Mouse (Mus musculus) intestine, embryonic 16.5 days (tissue): ENCODE measurements around the gene Txk. TPM values are rescaled to one million over a fixed set of nuclear protein-coding genes. Genes with fewer than 3 reads are reported as not detected.

Experiments
- ATAC-seq: fragments of 200-750 bp; cut with Nextera tagmentation; 2 replicates; pipeline ENCODE4 v1.8.0; 2017; ENCODE audit warnings: moderate TSS enrichment, moderate library complexity
- H3K27ac ChIP-seq: fragments of 300-500 bp; sonication (generic); 2 replicates; pipeline ENCODE4 v1.5.1; 2014; ENCODE audit warnings: mild to moderate bottlenecking, low read length
- H3K27me3 ChIP-seq: fragments of 300-500 bp; sonication (generic); replicated peaks from 2 replicates; pipeline ENCODE4 v1.6.1; 2014; ENCODE audit warnings: low read length, control low read depth, mixed read lengths; ENCODE audit not compliant: control insufficient read depth, insufficient read depth
- H3K36me3 ChIP-seq: fragments of 300-500 bp; sonication (generic); 2 replicates; pipeline ENCODE4 v1.6.1; 2014; ENCODE audit warnings: low read length, control low read depth; ENCODE audit not compliant: control insufficient read depth, insufficient read depth
- H3K4me1 ChIP-seq: fragments of 300-500 bp; sonication (generic); 2 replicates; pipeline ENCODE4 v1.6.1; 2014; ENCODE audit warnings: low read length, control low read depth, mixed read lengths; ENCODE audit not compliant: control insufficient read depth, insufficient read depth
- H3K4me2 ChIP-seq: fragments of 300-500 bp; sonication (generic); 2 replicates; pipeline ENCODE4 v1.6.1; 2014; ENCODE audit warnings: low read depth, low read length, control low read depth
- H3K4me3 ChIP-seq: fragments of 300-500 bp; sonication (generic); 2 replicates; pipeline ENCODE4 v1.5.1; 2014; ENCODE audit warnings: mild to moderate bottlenecking, low read length
- H3K9ac ChIP-seq: fragments of 300-500 bp; sonication (generic); 2 replicates; pipeline ENCODE4 v1.6.1; 2014; ENCODE audit warnings: low read depth, low read length
- H3K9me3 ChIP-seq: fragments of 300-500 bp; sonication (generic); 2 replicates; pipeline ENCODE4 v1.6.1; 2016; ENCODE audit warnings: low read length, control low read depth; ENCODE audit not compliant: control insufficient read depth
- WGBS: fragments of 180-500 bp; shearing (Covaris S2); extraction: QIAGEN DNeasy Blood & Tissue Kit; methylation state at CpG from one replicate; pipeline ENCODE4 v1.1.7; 2014; 5-methylcytosine and 5-hydroxymethylcytosine counted together
- polyA plus RNA-seq: library from polyadenylated mRNA; unstranded; fragments of >200 nt; fragmentation: Nextera tagmentation; extraction: Ambion mirVana; gene quantifications from 2 replicates; pipeline ENCODE4 v1.2.1, GENCODE M21; 2015

Gene Txk
- polyA plus RNA-seq, 1 experiment from 2014 or later, result 0.48 TPM

DNA sequence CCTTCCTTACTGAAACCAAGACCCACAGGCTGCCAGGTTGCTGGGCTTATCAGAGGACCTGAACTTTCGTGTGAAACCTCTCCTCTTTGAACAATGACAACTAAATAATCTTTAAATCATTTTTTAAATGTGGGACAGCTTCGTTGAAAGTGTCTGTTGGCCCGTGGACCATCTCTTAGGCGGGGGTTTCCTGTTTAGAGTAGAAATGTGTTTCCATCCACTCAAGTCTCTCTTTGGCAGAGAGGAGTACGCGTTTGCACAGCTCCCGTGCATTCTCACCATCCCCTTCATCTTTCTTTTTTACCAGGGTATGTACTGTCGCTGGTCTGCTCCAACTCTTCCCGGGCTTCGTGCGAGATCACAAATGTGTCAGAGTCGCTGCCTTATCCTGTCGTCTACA lies 94.2 kb downstream of the Txk start:
- no peaks in the 10 kb centered on the region for H3K36me3 ChIP-seq
- H3K9ac ChIP-seq, result no peak overlapping the region
- H3K9me3 ChIP-seq, result no peaks in the 10 kb centered on the region
- no peak for ATAC-seq
- H3K4me2 ChIP-seq, result no peak overlapping the region
- H3K27ac ChIP-seq, result no peak overlapping the region
- H3K27me3 ChIP-seq, result no peaks in the 10 kb centered on the region
- 73% methylated on average over 13 of the region's 13 CpGs for WGBS
- H3K4me1 ChIP-seq, result peaks cover 12% of the 10 kb centered on the region; the same call in 1 of the 2 replicates
- no peak overlapping the region for H3K4me3 ChIP-seq

DNA sequence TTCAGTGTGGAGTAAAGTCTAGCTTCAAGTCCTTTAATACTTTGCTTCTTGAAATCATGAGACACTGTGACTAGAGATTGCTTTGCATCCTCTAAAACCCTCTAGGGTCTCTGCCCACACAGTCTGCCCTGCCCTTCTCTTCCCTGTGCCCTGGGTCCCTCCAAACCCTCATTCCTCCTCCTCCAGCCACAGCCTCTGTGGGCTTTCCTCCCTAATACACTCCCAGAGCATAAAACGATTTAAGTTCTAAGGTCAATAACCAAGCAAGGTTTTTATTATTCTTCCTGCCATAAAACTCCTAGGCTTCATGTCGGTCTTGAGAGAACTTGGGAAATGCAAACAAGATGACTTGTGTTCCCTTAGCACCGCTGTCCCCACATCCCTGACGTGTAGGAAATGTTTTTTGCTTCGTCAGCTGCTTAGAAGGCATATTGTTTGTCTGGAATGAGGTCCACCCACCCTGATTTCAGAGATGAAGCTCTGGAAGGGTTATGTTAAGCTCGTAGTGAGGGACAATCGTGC lies 96.2 kb downstream of the Txk start:
- Histone ChIP-seq H3K9ac (no peak overlapping the region), H3K4me2 (peak overlapping the region; percentile 39), H3K27me3 (no peaks in the 10 kb centered on the region), H3K36me3 (no peaks in the 10 kb centered on the region), H3K27ac (peak overlapping the region; percentile 56), H3K9me3 (no peaks in the 10 kb centered on the region), H3K4me1 (peaks cover 12% of the 10 kb centered on the region; the same call in 1 of the 2 replicates), H3K4me3 (peak overlapping the region; percentile 28)
- 34% methylated on average over 7 of the region's 7 CpGs for WGBS
- peak; percentile 89 for ATAC-seq

DNA sequence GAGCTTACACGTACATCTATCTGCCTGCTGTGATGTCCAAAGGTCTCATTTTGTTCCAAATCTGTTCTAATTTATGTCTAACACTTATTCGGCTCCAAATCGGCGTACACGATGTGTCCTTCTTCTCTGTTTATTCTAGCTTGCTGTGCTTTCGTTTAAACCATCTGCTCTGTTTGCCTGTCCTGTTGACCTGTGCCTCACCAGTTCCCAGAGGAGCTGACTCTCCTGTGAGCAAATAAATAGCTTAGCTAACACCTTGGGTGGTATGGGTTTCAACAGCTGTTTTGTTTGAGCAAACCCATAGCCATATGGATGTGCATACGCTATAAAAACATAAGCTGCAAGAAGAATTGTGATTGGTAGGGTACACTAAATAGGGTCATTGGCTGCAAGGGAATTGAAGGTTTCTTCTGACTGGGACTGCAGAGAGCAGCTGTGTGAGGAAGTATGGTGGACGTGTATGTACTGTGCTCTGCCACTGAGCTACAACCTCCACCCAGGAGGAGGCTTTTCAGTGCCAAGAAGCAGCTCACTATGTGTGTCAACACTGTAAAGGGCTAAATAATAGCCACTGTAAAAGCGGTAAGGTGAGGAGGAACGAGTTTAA lies 99.4 kb downstream of the Txk start:
- Histone ChIP-seq H3K9me3 (no peaks in the 10 kb centered on the region), H3K27me3 (no peaks in the 10 kb centered on the region), H3K4me2 (no peak overlapping the region), H3K27ac (no peak overlapping the region), H3K9ac (no peak overlapping the region), H3K36me3 (no peaks in the 10 kb centered on the region), H3K4me3 (no peak overlapping the region), H3K4me1 (0 out of 2 replicates have a peak, but pooled peaks cover 5% of the 10 kb centered on the region)
- no peak for ATAC-seq
- WGBS, result 53% methylated on average over 10 of the region's 10 CpGs

DNA sequence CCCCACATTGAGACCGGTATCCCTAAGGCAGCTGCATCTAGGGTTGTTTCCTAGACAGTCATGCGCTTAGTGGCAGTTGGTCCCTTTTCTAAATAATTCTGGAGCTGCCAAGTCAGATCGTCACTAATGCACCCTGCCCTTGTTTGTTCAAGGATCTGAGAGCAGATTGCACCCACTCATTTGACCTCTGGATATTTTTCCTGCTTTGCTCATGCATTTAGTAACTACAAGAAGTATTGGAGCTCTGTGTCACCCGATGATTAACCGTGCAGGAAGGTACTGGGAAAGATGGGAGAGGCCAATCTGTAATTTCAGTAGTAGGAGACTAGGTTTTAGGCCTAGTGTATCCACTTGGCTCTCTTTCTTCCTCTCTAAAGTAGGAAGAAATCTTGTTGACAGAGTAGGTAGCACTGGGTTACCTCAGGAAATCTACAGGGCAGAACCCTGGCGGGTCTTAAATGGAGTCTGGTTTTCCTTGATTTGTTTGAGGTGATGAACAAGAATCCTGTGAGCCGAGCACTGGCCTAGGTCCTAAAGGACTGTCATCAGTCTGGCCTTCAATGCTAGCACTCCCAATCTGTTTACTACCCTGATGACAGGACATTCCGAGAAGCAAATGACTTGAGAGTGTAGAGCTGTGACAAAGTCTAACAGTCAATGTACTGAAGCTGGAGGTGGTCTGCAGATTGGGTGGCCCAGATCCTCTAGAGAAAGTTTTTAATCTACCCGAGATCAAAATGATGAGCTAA lies 103.4 kb downstream of the Txk start:
- H3K4me3 ChIP-seq, result peak overlapping the region; percentile 65
- peak overlapping the region; percentile 84 for H3K4me2 ChIP-seq
- no peaks in the 10 kb centered on the region for H3K9me3 ChIP-seq
- H3K27ac ChIP-seq, result peak overlapping the region; percentile 80; the same call in 1 of the 2 replicates
- peak; percentile 8; the same call in 1 of the 2 replicates for ATAC-seq
- WGBS, result 60% methylated on average over 9 of the region's 9 CpGs
- H3K36me3 ChIP-seq, result no peaks in the 10 kb centered on the region
- H3K27me3 ChIP-seq, result no peaks in the 10 kb centered on the region
- H3K4me1 ChIP-seq, result peaks cover 1% of the 10 kb centered on the region; the same call in 1 of the 2 replicates
- no peak overlapping the region for H3K9ac ChIP-seq

DNA sequence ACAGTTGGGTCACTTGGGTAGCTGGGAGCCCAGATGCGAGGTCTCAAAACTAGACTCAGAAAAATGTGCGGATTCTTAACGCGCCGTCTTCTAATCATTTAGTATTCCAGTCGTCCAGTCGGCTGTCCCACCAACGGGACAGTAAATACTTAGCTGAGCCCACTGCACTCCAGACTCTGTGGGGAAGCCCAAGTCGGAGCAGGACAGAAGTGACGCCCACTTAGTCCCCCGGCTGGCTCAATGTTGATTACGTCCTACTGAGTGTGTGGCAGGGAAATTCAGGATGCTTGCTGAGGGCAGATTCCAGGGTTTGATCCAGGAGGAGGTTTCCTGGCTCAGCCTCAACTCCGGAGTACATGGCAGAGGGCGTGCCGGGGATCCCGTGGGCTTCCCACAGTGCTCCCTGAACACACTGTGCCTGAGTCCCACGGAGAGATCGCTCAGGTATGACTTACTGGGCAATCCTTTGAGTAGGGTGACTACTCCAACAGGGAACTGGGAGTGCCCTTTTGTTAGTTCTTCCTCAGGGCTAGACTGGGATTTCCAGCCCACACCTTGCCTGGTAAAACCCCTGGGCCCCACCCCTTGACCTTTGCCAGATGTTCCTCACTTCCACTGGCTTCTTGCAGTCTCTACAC lies 104.5 kb downstream of the Txk start:
- Histone ChIP-seq H3K4me2 (peak overlapping the region; percentile 84), H3K4me1 (peaks cover 3% of the 10 kb centered on the region; the same call in 1 of the 2 replicates), H3K4me3 (peak overlapping the region; percentile 65), H3K27ac (peak overlapping the region; percentile 80), H3K9me3 (no peaks in the 10 kb centered on the region), H3K9ac (peak overlapping the region; percentile 73), H3K36me3 (no peaks in the 10 kb centered on the region), H3K27me3 (no peaks in the 10 kb centered on the region)
- 7% methylated on average over 18 of the region's 18 CpGs for WGBS
- ATAC-seq, result peak; percentile 32

DNA sequence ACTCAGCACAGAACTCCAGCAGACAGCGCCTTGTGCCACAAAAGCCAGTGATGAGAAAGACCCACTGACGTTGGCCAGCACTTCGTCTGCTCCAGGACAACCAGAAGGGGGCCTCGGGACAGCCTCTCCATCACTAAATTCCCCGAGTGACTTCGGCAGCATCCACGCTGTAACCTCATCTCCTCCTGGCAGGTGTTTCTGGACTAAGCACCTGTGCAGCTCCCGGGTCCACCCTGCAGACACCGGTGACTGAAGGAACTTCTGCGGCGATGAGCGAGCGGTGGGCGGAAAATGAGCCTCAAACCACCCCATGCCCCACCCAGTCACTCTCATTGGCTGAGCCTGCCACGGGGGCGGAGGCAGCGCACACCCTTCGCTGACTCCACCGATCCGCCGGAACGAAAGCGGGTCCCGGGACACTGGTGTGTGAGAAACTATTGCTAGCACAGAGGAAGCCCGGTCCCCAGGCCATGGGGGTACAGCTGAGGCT lies 105.1 kb downstream of the Txk start, which contains the start of gene Nipal1:
TSS of gene Nipal1 (plus strand) at position 378 of the 490 bp plus-strand sequence.
- under 1% methylated on average over 25 of the region's 25 CpGs for WGBS
- Histone ChIP-seq H3K9ac (peak within 1 kb of the TSS; percentile 73), H3K4me1 (peaks cover 3% of the 10 kb centered on the region; the same call in 1 of the 2 replicates), H3K27ac (peak within 1 kb of the TSS; percentile 86), H3K4me3 (peak within 1 kb of the TSS; percentile 65), H3K4me2 (peak within 1 kb of the TSS; percentile 84), H3K27me3 (no peaks in the 10 kb centered on the region), H3K36me3 (no peaks in the 10 kb centered on the region), H3K9me3 (no peaks in the 10 kb centered on the region)
- ATAC-seq, result peak; percentile 90

DNA sequence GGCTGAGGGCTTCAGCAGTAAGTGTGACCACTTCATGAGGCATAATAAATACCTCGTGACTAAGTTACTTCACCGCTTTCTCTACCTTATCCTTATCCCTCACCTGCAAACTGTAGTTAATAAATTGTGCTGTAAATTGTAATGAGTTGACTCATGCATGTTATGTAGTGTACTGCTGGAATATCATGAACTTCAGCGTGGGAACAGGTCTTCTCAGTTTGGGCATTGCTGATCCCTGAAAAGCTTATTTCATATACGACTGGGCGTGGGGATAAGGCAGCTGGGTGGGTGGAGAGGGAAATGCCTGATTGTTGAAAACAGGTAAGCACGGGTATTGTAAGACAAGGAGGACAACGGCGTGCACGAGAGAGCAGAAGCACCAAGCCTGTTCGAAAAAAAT lies 105.6 kb downstream of the Txk start:
- Histone ChIP-seq H3K9ac (peak overlapping the region; percentile 73), H3K4me1 (peaks cover 3% of the 10 kb centered on the region; the same call in 1 of the 2 replicates), H3K36me3 (no peaks in the 10 kb centered on the region), H3K27ac (peak overlapping the region; percentile 86), H3K4me3 (peak overlapping the region; percentile 65), H3K4me2 (peak overlapping the region; percentile 84), H3K27me3 (no peaks in the 10 kb centered on the region), H3K9me3 (no peaks in the 10 kb centered on the region)
- ATAC-seq, result peak; percentile 69
- WGBS, result 18% methylated on average over 10 of the region's 10 CpGs

DNA sequence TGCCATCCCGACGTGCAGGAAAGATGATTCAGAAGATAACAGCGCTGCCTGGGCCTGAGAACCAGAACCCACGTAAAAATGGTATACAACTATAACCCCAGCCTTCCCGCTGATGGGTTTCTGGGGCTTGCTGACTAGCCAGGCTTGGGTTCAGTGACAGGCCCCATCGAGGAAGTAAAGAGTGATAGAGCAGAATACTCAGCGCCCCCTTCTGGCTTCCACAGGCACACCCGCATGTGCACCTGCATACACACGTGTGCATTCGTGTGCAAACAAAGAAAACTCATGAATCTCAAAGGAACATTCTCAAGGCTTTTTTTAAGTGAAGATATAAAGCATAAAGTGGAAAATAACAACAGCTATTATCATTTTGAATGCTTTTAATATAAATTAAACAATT lies 106.4 kb downstream of the Txk start:
- no peak overlapping the region for H3K9ac ChIP-seq
- H3K27me3 ChIP-seq, result no peaks in the 10 kb centered on the region
- WGBS, result 38% methylated on average over 10 of the region's 10 CpGs
- H3K4me3 ChIP-seq, result no peak overlapping the region
- no peaks in the 10 kb centered on the region for H3K36me3 ChIP-seq
- no peak for ATAC-seq
- peaks cover 3% of the 10 kb centered on the region; the same call in 1 of the 2 replicates for H3K4me1 ChIP-seq
- no peaks in the 10 kb centered on the region for H3K9me3 ChIP-seq
- no peak overlapping the region for H3K4me2 ChIP-seq
- H3K27ac ChIP-seq, result no peak overlapping the region
